Mouse (Mus musculus) c-Kit-positive CD71-negative TER-119-negative erythroid progenitor cells, embryonic 14.5 days (primary cell): ENCODE results near the gene Gm3252.
"Not testable (repeated sequence)": the region's sequence is repeated elsewhere in the genome, so short reads cannot be mapped to it uniquely, and the experiment has no call there.

Experiments used
- DNase-seq: peaks from one replicate; pipeline ENCODE4 v3.0.0-alpha.2; 2013; ENCODE audit warnings: low read depth

Gene Gm3252

GRCm38 (mm10) chr14:4726038-4726880 lies at the start of gene Gm3252:
TSS of gene Gm3252 (plus strand) at chr14:4726775.
- not testable (repeated sequence) for DNase-seq

GRCm38 (mm10) chr14:4708938-4709337 lies 17.6 kb upstream of the Gm3252 start, which contains the start of gene Gm7876:
TSS of gene Gm7876 (plus strand) at chr14:4709238.
- not testable (repeated sequence) for DNase-seq

GRCm38 (mm10) chr14:4776037-4776436 lies 49.5 kb downstream of the Gm3252 start, which contains the start of gene Gm9602:
TSS of gene Gm9602 (plus strand) at chr14:4776337.
- not testable (repeated sequence) for DNase-seq
